Mouse (Mus musculus): ENCODE measurements around the gene Mief1.

Mief1 gene

GRCm38 (mm10) chr15:80228071-80228800 lies 5.6 kb upstream of the Mief1 start:
- no peak for DNase-seq (ENCODE audit: low read depth)

- no peak for DNase-seq (ENCODE audit: low read depth)
Measured at GRCm38 (mm10) chr15:80232331-80232730, 1.5 kb upstream of the Mief1 start.

- DNase-seq (ENCODE audit: low read depth) = no peak
Measured at GRCm38 (mm10) chr15:80233053-80233452, 765 bp upstream of the Mief1 start.

- no peak for DNase-seq (ENCODE audit: low read depth)
Measured at GRCm38 (mm10) chr15:80235535-80235934, 1.7 kb downstream of the Mief1 start, which contains the start of gene AC140267.1. AC140267.1 (plus strand) TSS chr15:80235835.

GRCm38 (mm10) chr15:80248135-80248534 lies 14.3 kb downstream of the Mief1 start:
- no peak for DNase-seq (ENCODE audit: low read depth)

- no peak for DNase-seq (ENCODE audit: low read depth)
Measured at GRCm38 (mm10) chr15:80248596-80248995, 14.8 kb downstream of the Mief1 start.

- DNase-seq (ENCODE audit: low read depth) = no peak
Measured at GRCm38 (mm10) chr15:80249672-80250071, 15.9 kb downstream of the Mief1 start.

GRCm38 (mm10) chr15:80250586-80250985 lies 16.8 kb downstream of the Mief1 start:
- no peak for DNase-seq (ENCODE audit: low read depth)

- DNase-seq (ENCODE audit: low read depth) = no peak
Measured at GRCm38 (mm10) chr15:80253530-80253929, 19.7 kb downstream of the Mief1 start.

GRCm38 (mm10) chr15:80254207-80254606 lies 20.4 kb downstream of the Mief1 start:
- peak; percentile 77 for DNase-seq (ENCODE audit: low read depth)

- DNase-seq (ENCODE audit: low read depth) = peak; percentile 100
Measured at GRCm38 (mm10) chr15:80254847-80255645, 21.2 kb downstream of the Mief1 start, which contains the start of gene Atf4. Atf4 (plus strand) TSS chr15:80255184.

- DNase-seq (ENCODE audit: low read depth) = peak; percentile 94
Measured at GRCm38 (mm10) chr15:80255646-80256121, 21.9 kb downstream of the Mief1 start.

GRCm38 (mm10) chr15:80256242-80256641 lies 22.4 kb downstream of the Mief1 start:
- DNase-seq (ENCODE audit: low read depth) = no peak

- DNase-seq (ENCODE audit: low read depth) = no peak
Measured at GRCm38 (mm10) chr15:80256656-80257601, 23.1 kb downstream of the Mief1 start.

- peak; percentile 36 for DNase-seq (ENCODE audit: low read depth)
Measured at GRCm38 (mm10) chr15:80257602-80258239, 23.9 kb downstream of the Mief1 start.

GRCm38 (mm10) chr15:80258240-80259170 lies 24.7 kb downstream of the Mief1 start:
- DNase-seq (ENCODE audit: low read depth) = peak; percentile 66

- no peak for DNase-seq (ENCODE audit: low read depth)
Measured at GRCm38 (mm10) chr15:80259406-80260045, 25.7 kb downstream of the Mief1 start.

GRCm38 (mm10) chr15:80260677-80261076 lies 26.9 kb downstream of the Mief1 start:
- DNase-seq (ENCODE audit: low read depth) = peak; percentile 81

- DNase-seq (ENCODE audit: low read depth) = no peak
Measured at GRCm38 (mm10) chr15:80261100-80261499, 27.3 kb downstream of the Mief1 start.

Measured in 416B (cell line).